Mouse (Mus musculus) granulocyte monocyte progenitor cell, adult 5-6 weeks (primary cell): ENCODE results near the gene Cacna1c. TPM values are rescaled to one million over a fixed set of nuclear protein-coding genes. Genes with fewer than 3 reads are reported as not detected.

Experiments used
- ATAC-seq: replicated peaks from 2 replicates; pipeline ENCODE4 v1.8.0; 2016; ENCODE audit warnings: mild to moderate bottlenecking, moderate TSS enrichment, inconsistent platforms; ENCODE audit not compliant: poor library complexity, severe bottlenecking
- total RNA-seq, 2 experiments: library from RNA; stranded (forward) in 1 of 2; stranded (reverse) in 1 of 2; fragments of 200-712, 200-1000 nt in 1 of 2; fragments of >200 nt in 1 of 2; fragmentation: Nextera tagmentation in 1 of 2; gene quantifications; 2 replicates each; pipeline ENCODE4 v1.2.3; 2014 to 2017

Cacna1c gene
- total RNA-seq, 2 experiments from 2014 or later = not detected

DNA sequence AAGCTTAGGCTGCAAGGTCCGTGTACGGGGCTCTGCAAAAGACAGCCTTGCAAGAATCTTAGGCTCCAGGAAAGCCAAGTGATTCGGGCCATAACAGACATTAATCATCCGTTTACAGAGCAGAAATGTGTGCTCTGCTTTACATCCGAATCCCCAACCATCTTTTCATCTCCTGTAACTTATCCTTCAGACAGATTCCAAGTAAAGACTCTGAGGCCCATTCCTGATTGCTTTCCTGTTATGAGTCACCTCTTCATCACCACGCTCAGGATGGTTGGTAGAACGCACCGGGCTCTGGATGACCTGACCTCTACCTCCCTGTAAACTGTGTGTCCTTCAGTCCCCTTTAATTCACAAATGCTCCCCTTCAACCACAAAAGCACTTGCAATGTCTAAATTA, 175.0 kb downstream of the Cacna1c start:
- no peak for ATAC-seq

DNA sequence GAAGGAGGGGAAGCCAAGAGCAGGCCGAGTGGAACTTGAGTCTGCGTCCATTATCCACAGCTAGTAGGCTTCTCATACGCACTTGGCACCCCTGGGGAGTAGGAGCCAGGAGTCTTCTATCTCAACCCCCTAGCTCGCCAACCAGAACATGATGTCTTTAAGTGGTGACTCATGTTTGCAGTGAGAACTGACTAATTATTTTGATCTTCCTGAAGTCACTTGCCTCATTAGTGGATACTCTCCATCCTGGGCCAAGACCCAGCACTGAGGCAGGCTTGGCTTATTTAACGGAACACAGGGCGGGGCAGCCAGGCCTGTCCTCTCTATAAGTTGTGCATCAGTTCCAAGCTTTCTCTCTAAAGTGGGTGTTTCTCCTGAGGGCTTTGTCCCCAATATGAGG, 177.3 kb downstream of the Cacna1c start:
- no peak for ATAC-seq

DNA sequence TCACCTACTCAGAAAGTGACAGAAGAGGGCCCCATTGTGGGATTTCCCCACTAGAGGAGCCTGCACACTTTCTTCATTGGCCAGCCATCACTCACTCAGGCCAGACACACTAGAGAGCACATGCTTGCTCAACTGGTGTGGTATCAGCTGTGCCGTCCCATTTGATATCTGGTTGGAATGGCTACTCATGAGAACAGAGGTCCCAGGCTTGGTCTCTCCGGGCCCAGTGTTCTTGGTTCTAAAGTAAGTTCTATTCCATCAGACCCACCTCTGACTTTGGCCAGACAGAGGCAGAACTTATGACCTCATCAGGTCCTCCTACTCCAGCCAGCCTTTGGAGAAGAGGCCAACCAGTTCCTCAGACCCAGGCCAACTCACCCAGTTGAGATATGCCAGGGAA, 178.0 kb downstream of the Cacna1c start:
- no peak for ATAC-seq

DNA sequence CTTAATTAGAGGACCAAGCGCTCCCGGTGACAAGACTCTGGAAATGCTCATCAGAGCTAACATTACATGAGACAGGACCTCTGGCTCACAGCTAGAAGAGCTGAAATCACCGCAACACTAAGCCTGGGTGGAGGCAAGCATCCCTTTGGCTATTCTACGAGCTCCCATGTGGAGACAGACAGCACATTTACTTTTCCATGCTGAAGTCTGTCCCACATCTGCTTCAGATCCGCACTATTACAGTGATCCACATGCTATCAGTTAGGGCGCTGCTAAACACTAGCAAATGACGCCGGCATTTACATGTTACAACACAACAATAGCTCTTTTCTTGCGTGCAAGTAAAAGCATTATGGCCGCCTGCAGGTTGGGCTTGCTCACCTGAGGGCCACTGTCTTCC, 178.7 kb downstream of the Cacna1c start:
- ATAC-seq = no peak

DNA sequence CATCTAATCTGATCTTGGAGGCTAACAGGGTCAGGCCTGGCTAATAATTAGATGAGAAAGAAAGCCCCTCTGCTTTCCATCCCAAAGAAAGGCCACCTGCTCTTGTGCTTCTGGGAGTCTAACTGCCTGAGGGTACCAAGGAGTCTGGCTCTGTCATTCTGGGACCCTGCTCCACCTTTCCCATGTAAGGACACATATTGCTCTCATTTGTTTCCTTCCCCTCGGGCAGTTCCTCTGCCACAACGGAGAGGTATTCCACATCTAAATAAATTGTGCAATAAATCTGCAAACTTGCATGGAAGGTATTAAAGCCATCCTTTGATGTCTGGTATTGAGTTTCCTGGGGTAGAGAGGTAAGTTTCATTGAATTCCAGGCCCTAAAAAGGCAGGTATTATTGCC, 180.9 kb downstream of the Cacna1c start:
- ATAC-seq = no peak

DNA sequence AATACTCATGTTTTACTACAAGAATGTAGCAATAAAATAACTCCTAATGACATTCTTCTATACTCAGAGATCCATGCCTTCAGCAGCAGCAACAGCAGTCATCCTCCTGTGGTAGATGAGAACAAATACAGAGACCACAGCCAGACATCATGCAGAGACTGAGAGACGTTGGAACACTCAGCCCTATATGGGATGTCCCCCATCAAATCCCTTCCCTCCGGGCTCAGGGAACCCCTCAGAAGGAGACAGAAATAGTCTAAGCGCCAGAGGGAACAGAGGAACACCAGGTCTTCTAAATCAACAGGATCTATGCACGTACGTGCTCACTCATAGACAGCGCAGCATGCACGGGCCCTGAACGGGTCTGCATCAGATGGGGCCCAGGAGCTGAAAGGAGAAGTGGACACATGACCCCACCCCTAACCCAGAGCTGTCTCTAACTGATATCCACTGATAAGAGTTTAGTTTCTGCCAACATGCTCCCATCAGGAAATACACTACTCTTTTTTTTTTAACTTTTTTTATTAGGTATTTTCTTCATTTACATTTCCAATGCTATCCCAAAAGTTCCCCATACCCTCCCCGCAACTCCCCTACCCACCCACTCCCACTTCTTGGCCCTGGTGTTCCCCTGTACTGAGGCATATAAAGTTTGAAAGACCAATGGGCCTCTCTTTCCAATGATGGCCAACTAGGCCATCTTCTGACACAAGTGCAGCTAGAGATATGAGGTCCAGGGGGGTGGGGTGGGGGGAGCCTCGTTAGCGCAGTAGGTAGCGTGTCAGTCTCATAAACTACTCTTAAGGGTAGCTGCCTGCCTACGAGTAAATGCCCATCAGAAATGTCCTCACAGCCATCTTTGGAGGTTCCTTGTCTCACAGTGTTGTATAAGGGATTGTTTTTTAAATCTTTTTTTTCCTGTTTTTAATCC, 182.8 kb downstream of the Cacna1c start:
- peak; percentile 37; the same call in 1 of the 2 replicates for ATAC-seq

DNA sequence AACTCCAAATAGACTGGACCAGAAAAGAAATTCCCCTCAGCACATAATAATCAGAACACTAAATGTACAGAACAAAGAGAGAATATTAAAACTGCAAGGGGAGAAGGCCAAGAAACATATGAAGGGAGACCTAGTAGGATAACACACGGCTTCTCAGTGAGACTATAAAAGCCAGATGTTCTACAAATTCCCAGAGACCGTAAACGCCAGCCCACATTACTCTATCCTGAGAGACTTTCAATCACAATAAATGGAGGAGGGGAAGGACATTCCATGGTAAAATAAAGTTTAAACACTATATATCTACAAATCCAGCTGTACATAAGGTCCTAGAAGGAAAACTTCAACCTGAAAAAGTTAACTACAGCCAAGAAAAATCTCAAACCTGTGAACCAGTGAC, 185.3 kb downstream of the Cacna1c start:
- ATAC-seq = no peak

DNA sequence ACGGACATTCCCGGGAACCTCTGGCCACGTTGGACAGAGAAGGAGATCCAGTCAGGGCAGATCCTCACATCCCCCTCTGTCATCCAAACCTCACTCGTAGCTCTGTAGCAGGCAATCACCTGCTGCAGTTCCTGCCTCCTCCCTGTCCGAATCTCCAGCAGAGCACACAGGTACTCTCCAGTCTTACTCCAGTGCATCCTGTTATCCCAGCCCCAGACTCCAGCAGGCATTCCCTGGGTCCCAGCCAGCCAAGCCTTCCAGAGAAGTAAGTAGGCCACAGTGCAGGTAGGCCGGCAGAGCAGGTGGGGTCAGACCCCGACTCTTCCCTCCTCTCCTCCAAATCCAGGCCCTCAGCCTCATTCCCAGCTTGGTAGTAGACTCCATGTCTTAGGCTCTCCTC, 186.7 kb downstream of the Cacna1c start:
- no peak for ATAC-seq

DNA sequence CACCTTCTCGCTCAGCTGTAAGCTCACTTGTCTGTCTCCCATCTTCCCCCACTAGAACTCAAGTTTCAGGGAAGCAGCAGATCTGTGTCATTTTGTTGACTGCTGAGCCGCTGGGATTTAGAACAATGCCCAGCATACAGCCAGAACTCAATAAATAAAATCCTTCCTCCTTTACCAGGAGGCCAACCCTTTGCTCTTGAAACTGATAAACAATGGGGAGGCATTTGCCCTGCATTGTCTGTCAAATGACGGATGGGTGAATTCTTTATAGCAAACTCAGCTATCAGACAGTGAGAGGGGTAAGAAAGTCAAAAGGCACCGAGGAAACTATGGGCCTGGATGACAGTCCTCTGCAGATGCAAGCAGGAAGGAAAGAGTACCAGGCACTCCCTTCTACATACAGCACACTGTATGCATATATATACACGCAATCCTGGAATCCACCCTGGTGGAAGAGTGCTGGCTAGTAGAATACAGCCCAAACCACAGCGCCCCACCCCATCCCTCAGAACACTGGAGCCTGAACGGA, 187.5 kb downstream of the Cacna1c start:
- no peak for ATAC-seq

DNA sequence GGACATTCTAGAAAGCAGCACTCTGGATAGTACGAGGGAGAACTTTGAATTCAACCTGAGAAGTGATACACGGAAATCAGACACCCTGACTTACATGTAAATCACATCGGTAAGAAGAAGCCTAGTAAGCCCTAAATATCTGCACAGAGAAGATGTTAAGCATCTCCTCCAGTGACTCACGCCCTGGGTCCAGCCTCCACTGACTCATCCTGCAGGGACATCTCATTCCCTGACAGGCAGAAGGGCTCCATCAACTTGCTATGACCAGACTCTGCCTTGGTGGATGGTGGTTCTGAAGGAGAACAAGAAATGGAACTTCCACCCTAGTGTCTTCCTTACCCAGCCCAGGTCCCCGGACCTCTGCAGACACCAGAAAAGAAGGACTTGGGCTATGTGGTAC, 191.6 kb downstream of the Cacna1c start:
- ATAC-seq = no peak

DNA sequence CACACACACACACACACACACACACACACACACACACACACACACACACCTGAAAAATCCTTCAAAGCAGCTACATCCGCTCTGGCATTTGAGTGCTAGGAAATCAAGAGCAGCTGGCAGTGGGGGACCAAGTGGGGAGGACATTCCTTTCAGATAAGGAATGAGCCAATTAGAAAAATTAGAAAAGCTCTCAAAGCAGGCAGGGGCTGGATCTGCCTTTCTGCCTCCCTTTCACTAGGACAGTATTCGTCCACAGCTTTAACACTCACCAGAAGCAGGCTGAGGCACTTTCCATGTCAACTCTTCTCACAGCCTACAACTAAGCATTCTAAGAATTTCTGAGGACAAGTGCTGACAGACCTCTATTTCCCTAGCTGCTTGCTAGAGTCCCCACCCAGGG, 194.8 kb downstream of the Cacna1c start:
- ATAC-seq = no peak

DNA sequence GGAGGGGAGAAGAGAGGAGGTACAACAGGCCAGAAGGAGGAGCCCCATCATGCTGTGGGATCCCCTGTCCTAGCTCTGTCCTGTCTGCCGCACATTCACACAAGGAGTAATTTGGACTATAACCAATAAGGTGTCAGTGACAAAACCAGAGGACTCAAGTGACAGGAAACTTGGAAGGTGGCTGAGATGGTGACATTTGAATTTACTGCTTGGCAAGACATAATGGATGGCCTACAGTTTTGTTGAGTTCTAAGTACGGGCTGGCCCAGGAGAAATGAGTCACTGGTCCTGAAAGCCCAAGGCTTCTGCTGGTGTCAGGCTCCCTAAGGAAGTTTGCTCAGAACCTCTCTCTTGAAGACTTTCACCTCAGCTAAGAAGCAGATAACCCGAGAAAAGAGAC, 196.0 kb downstream of the Cacna1c start:
- no peak for ATAC-seq

DNA sequence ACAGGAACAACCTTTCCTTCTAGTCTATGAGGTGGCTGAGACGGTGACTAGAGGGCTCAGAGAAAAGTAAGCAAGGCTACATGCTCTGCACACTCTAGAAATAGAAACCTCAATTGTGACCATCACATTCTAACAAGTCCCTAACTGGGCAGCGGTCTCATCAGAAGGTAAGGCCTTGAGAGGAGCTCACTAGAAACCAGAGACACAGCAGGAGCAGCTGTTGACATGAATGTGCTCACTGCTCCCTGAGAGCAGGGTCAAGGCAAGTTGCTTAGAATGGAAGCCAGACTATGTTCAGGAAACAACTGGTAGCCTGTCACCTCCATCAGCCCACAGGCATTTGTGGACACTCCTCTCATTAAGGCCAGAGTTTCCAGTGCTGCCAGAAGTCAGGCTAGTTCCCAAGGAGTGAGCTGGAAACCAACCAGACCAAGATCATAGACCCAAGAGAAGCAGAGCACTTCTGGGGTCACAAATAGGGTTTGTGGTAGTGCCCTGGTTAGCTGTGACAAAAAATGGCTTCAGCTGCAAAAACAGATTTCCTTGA, 196.8 kb downstream of the Cacna1c start:
- no peak for ATAC-seq

DNA sequence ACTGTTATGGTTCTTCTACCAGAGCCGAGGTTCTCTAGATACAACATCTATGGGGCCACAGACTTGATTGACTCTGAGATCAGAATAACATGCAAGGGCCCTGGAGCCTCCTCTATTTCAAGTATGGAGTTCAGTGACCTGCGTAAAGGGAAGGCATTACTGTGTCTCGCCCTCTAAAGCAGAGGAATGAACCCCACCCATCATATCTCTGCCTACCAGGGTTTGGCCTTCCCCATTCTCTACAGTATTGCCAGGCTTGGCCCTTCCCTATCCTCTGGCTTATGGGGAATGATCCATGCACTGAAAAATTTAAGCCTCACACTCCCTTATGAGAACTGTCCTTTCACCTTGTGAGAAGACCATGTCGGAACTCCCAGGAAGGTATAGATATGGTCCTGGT, 198.8 kb downstream of the Cacna1c start:
- ATAC-seq = no peak

DNA sequence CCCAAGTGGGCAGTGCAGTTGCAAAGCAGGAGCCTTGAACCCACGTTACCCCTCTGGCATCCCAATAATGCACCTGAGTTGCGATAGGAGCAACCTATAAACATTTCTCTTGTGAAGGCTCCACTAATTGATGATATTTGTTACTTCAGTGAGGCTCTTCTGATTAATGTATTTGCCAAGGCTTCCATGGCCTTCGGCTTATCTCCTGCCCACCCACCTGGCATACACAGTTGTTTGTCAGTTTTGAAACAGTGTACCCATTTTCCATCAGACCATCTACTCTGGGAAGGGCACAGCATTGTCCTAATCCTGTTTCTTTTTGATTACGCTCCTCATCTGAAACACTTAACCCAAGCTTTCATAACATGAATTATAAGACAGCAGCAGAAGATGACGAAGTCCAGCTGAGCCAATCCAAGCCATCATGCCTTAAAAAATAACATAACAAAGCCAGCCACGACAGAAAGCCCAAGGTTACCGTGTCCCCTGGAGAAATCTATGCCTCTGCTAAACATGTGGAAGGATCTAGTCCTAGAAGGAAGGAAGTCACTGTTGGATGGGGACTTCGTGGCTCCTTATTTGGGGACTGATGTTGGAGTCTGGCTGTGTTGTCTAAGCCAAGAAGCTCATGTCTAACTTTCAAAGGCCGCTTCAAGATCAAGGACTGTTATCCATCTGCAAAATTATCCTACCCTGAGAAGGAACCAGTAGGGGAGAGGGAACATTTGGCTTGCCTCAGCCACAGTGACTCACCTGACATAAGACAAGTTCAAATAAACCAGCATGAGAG, 201.8 kb downstream of the Cacna1c start:
- no peak for ATAC-seq

DNA sequence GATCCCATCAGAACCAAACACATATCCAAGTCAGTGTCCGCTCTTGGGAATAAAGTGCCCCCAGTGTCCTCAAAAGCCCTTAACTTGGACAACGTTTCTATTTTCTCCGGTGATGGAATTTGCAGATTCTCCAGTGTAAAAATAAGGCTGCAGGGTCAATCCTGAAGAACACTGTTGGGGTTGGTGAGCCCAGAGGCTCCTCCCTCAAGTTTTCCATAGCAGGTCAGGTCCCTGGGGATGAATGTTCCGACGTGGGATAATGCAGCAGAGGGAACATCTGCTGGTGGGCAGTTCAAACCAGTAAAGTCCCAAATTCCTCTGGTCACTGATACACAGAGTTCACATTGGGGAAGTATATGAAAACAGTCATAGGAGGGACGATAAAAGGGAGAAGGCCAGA, 203.8 kb downstream of the Cacna1c start:
- ATAC-seq = no peak

DNA sequence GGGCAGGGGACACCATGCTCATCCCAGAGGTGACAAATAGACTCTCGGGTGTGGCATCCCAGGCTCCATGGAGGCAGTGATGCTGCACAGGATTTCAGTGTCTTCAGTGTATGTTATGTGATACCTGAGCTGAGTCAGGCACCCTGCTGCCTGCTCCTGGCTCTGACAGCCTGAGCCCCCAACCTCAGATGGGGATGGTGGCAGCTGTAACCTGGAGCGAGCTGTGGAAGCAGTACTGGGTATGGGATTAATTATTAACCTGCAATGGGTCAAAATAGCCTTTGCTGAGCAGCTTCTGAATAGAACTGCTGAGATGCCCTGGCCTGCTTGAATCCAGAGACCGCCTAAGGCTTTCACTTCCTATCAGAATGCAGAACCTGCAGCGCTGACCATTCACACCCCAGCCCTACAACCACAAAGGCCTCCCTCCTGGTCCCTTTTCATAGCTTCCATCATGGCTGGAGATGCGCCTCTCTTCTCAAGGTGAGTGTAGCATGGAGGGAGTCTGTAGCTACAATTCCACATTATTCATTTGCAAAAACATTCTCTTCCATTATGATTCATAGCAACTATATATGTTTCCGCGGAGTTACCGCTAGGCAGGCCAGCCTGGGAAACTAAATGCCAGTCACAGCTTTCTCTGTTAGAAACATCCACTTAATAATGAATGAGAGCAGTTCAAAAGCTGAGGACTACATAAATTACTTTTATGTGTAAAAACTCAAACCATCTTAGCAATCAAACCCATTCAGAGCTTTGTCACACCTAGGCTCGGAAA, 206.0 kb downstream of the Cacna1c start:
- no peak for ATAC-seq

DNA sequence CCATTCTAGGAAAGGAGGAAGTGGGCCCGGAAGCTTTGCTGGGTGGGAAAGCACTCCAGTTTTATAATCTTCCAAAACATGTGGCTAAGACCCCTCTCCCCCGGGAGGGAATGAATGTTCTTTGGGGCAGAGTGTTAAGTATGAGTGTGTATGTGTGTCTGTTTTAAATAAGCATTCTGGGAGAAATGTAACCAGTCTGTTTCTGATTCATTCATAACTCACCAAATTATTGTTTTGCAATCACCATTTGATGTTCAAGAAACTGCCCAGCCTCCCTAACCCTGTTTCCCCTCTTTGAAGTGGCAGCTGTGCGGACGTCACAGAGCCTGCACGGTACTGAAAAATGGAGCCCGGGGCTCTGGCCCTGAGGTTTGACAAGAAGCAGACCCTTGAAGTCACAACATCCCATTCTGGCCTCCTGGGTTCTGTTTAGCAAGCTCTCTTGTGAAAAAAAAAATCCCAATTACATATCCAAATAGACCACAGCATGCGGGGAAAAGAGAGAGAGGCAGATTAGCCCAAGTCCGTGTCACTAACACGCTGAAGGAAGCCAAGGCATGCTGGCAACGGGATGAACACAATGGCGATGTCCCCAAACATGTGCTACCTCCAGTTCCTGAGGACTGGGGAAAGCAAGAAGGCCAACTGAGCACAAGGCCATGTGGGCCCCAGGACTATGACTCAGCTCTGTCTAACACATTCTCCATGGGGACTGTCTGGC, 211.9 kb downstream of the Cacna1c start:
- ATAC-seq = no peak

DNA sequence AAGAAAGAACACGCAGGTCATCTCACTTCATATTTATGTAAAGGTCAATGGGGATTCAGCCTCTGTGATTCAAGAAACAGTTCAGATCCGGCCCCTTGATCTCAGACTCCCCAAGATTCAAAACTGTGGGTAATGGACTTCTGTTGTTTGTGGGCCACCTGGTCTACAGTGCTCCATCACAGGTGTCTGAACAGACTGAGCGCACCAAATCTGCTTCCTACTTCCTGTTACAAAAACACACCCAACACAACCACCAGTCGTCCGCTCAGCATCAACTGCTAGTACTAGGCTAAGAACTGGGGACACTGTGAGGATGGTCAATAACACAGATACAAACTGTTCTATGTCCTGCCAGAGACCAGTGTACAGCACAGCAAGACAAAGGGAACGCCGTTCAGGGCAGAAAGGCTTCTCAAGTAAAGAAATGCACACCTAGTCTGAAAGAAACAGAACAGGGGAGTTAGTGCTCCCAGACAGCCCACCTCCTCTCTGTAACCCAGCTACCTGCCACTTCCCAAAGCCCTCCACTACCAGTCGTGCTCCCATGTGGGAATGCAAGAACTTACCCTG, 212.7 kb downstream of the Cacna1c start:
- ATAC-seq = no peak
